Comparison of ENCODE assay signal across 7 mouse cellular contexts in genomic region chr9:94668589-94668988, GRCm38 (mm10). TPM values are rescaled to one million over a fixed set of nuclear protein-coding genes. Genes with fewer than 3 reads are reported as not detected.
DNase-seq lines count a peak whose midpoint lies in the region; ATAC-seq and TF ChIP-seq lines count a peak whose summit lies in the region.

No protein-coding gene starts in this region.

- peak; percentile 23 for TF ChIP-seq CTCF in liver, embryonic 14.5 days (IDR thresholded peaks at IDR 0.05; ENCODE audit: low read depth)
- peak; percentile 22; the same call in 1 of the 2 replicates for TF ChIP-seq CTCF in lung, postnatal 0 days (IDR thresholded peaks at IDR 0.05)

- ATAC-seq in liver, embryonic 14.5 days (ENCODE audit: insufficient read depth): no peak
- ATAC-seq in lung, postnatal 0 days: no peak

- peaks cover 0 to 6% of the 10 kb centered on the region in 2 experiments; a peak in 2 of 4 replicates for H3K4me1 ChIP-seq in liver, embryonic 14.5 days (replicated peaks; ENCODE audit: control insufficient read depth in 2 of 2, insufficient read depth in 2 of 2, low read length in 1 of 2)
- H3K4me1 ChIP-seq in lung, postnatal 0 days (ENCODE audit: insufficient read depth, low read depth, low read length): no peaks in the 10 kb centered on the region; the same call in 1 of the 2 replicates

- no peak overlapping the region for H3K4me3 ChIP-seq in liver, embryonic 14.5 days (ENCODE audit: insufficient read depth in 1 of 2, low read depth in 2 of 2, low read length in 2 of 2)
- H3K4me3 ChIP-seq in lung, postnatal 0 days (ENCODE audit: low read depth, low read length): no peak overlapping the region

- WGBS in liver, embryonic 14.5 days (ENCODE audit: insufficient replicate concordance): 34% methylated on average over 7 of the region's 7 CpGs
- WGBS in lung, postnatal 0 days: 37% methylated on average over 7 of the region's 7 CpGs

- no peak for DNase-seq in liver, embryonic 14.5 days (ENCODE audit: low read depth in 3 of 3, low spot score in 3 of 3)
- DNase-seq in liver: no peak
- peak; percentile 95 for DNase-seq in brain, adult 2 months (ENCODE audit: low read depth, low spot score)
- peak; percentile 62 to 78 for DNase-seq in frontal cortex, postnatal 36 days (ENCODE audit: low spot score in 2 of 2)
- no peak for DNase-seq in lung, postnatal 0 days (ENCODE audit: low spot score)
- peak; percentile 37 for DNase-seq in splenic B cell, adult 2 months (ENCODE audit: low read depth, low spot score)
- no peak for DNase-seq in spleen, adult 12 weeks (ENCODE audit: low spot score)

- no peak for TF ChIP-seq EP300 in liver, embryonic 14.5 days (IDR thresholded peaks at IDR 0.05; ENCODE audit: low read depth)
- TF ChIP-seq EP300 in lung, postnatal 0 days (IDR thresholded peaks at IDR 0.05): no peak

- no peak overlapping the region for H3K9ac ChIP-seq in liver, embryonic 14.5 days (replicated peaks)
- no peak overlapping the region for H3K9ac ChIP-seq in lung, postnatal 0 days (replicated peaks; ENCODE audit: low read depth)

- H3K9me3 ChIP-seq in liver, embryonic 14.5 days (ENCODE audit: control insufficient read depth, low read length): no peaks in the 10 kb centered on the region
- no peaks in the 10 kb centered on the region for H3K9me3 ChIP-seq in lung, postnatal 0 days (ENCODE audit: low read length)

- H3K27me3 ChIP-seq in liver, embryonic 14.5 days (ENCODE audit: control insufficient read depth, insufficient read depth, low read length): no peaks in the 10 kb centered on the region
- no peaks in the 10 kb centered on the region for H3K27me3 ChIP-seq in lung, postnatal 0 days (replicated peaks; ENCODE audit: insufficient read depth, low read length)
- no peaks in the 10 kb centered on the region for H3K27me3 ChIP-seq in splenic B cell, adult 2 months (ENCODE audit: control insufficient read depth, insufficient read depth, low read length, poor library complexity, severe bottlenecking)

- H3K27ac ChIP-seq in liver, embryonic 14.5 days: no peak overlapping the region
- H3K27ac ChIP-seq in lung, postnatal 0 days (ENCODE audit: low read length): no peak overlapping the region

- H3K4me2 ChIP-seq in liver, embryonic 14.5 days (ENCODE audit: low read depth): no peak overlapping the region
- no peak overlapping the region for H3K4me2 ChIP-seq in lung, postnatal 0 days (replicated peaks; ENCODE audit: low read depth, low read length)

- no peaks in the 10 kb centered on the region for H3K36me3 ChIP-seq in liver, embryonic 14.5 days (replicated peaks; ENCODE audit: control insufficient read depth, insufficient read depth, low read depth)
- no peaks in the 10 kb centered on the region for H3K36me3 ChIP-seq in lung, postnatal 0 days (ENCODE audit: insufficient read depth, low read length)
- H3K36me3 ChIP-seq in splenic B cell, adult 2 months (ENCODE audit: control insufficient read depth, insufficient read depth, low read length, poor library complexity, severe bottlenecking): no peaks in the 10 kb centered on the region

RNA-seq across cellular contexts. Expression of gene Slc9a9, which starts 1.1 kb away (rescaled TPM):
- 0.90 and 1.1 TPM in 2 replicates for polyA plus RNA-seq in liver, embryonic 14.5 days (2012; rRNA removed)
- polyA plus RNA-seq in liver, embryonic 14.5 days (2014; fragmentation: Nextera tagmentation; extraction: Ambion mirVana): 1.3 and 1.6 TPM in 2 replicates
- polyA plus RNA-seq in lung, postnatal 0 days (2015; fragmentation: Nextera tagmentation; extraction: Ambion mirVana): 3.4 and 3.7 TPM in 2 replicates

Comparison
In these comparisons a context has a peak if more than half of its experiments do, and no peak if none do; other contexts are left out.
1. DNase-seq: peak in brain, adult 2 months (single experiment), frontal cortex, postnatal 36 days (2 of 2) and splenic B cell, adult 2 months (single experiment); none in liver, embryonic 14.5 days (0 of 3), liver (single experiment), lung, postnatal 0 days (single experiment) and spleen, adult 12 weeks (single experiment).